Mouse (Mus musculus) left cerebral cortex, postnatal 36 days (tissue): ENCODE measurements around the gene Maml3. TPM values are rescaled to one million over a fixed set of nuclear protein-coding genes. Genes with fewer than 3 reads are reported as not detected.

Experiments used
- DNase-seq, 2 experiments: peaks; one replicate each; pipeline ENCODE4 v3.0.0; 2021 to 2022; ENCODE audit warnings: low spot score in 2 of 2, mixed read lengths in 1 of 2
- intact Hi-C: fragments of 180-260 bp; cut with DNase I; formaldehyde crosslinking; loops from one replicate; pipeline ENCODE4 v1.15.1; 2025
- total RNA-seq, 2 experiments: library from RNA; stranded (reverse); gene quantifications; 2 replicates each; pipeline ENCODE4 v1.2.3; 2021

Maml3 gene
- total RNA-seq, 2 experiments from 2014 or later = 6.2 to 11.9 TPM

- no peak for DNase-seq
- intact Hi-C loops = no loop called here
These were observed 243.2 kb downstream of the Maml3 start for GRCm38 (mm10) chr3:51861631-51862030.

- DNase-seq = no peak
- intact Hi-C loops = no loop called here
These were observed 244.4 kb downstream of the Maml3 start for GRCm38 (mm10) chr3:51860458-51860857.

- intact Hi-C loops = no loop called here
- no peak for DNase-seq
These were observed 245.7 kb downstream of the Maml3 start for GRCm38 (mm10) chr3:51859208-51859607.

GRCm38 (mm10) chr3:51854152-51854551, 250.7 kb downstream of the Maml3 start:
- intact Hi-C loops = no loop called here
- no peak for DNase-seq

- intact Hi-C loops = no loop called here
These were observed 251.3 kb downstream of the Maml3 start for GRCm38 (mm10) chr3:51853610-51854009.

GRCm38 (mm10) chr3:51852692-51853091, 252.2 kb downstream of the Maml3 start:
- intact Hi-C loops = no loop called here
- no peak for DNase-seq

More at GRCm38 (mm10) chr3:51853610-51854009, 251.3 kb downstream of the Maml3 start:
- no peak for DNase-seq

- intact Hi-C loops = no loop called here
- DNase-seq = no peak
These were observed 253.3 kb downstream of the Maml3 start for GRCm38 (mm10) chr3:51851596-51851995.

GRCm38 (mm10) chr3:51849462-51849861, 255.4 kb downstream of the Maml3 start:
- DNase-seq = no peak
- intact Hi-C loops = no loop called here

GRCm38 (mm10) chr3:51847262-51847661, 257.6 kb downstream of the Maml3 start:
- no peak for DNase-seq
- intact Hi-C loops = no loop called here

GRCm38 (mm10) chr3:51844255-51844654, 260.6 kb downstream of the Maml3 start:
- no peak for DNase-seq
- intact Hi-C loops = no loop called here

GRCm38 (mm10) chr3:51842140-51842539, 262.7 kb downstream of the Maml3 start:
- no peak for DNase-seq
- intact Hi-C loops = no loop called here

GRCm38 (mm10) chr3:51841598-51841997, 263.3 kb downstream of the Maml3 start:
- DNase-seq = no peak

GRCm38 (mm10) chr3:51841177-51841576, 263.7 kb downstream of the Maml3 start:
- no peak for DNase-seq
- intact Hi-C loops = no loop called here

More at GRCm38 (mm10) chr3:51841598-51841997, 263.3 kb downstream of the Maml3 start:
- intact Hi-C loops = no loop called here

- intact Hi-C loops = no loop called here
- DNase-seq = no peak
These were observed 264.6 kb downstream of the Maml3 start for GRCm38 (mm10) chr3:51840095-51840805.

- DNase-seq = no peak
- intact Hi-C loops = no loop called here
These were observed 265.5 kb downstream of the Maml3 start for GRCm38 (mm10) chr3:51839353-51839715.

- no peak for DNase-seq
- intact Hi-C loops = no loop called here
These were observed 266.1 kb downstream of the Maml3 start for GRCm38 (mm10) chr3:51838696-51839352.

GRCm38 (mm10) chr3:51832985-51833384, 271.9 kb downstream of the Maml3 start:
- intact Hi-C loops = no loop called here
- DNase-seq = no peak

- intact Hi-C loops = no loop called here
These were observed 274.0 kb downstream of the Maml3 start for GRCm38 (mm10) chr3:51830821-51831429.

GRCm38 (mm10) chr3:51825530-51825929, 279.3 kb downstream of the Maml3 start:
- intact Hi-C loops = no loop called here
- DNase-seq = no peak

More at GRCm38 (mm10) chr3:51830821-51831429, 274.0 kb downstream of the Maml3 start:
- no peak for DNase-seq

- DNase-seq = no peak
- intact Hi-C loops = no loop called here
These were observed 280.4 kb downstream of the Maml3 start for GRCm38 (mm10) chr3:51824506-51824905.

GRCm38 (mm10) chr3:51821551-51821950, 283.3 kb downstream of the Maml3 start:
- no peak for DNase-seq

More at GRCm38 (mm10) chr3:51821551-51821950, 283.3 kb downstream of the Maml3 start:
- intact Hi-C loops = no loop called here
